Mouse (Mus musculus): Measurements from ENCODE around the gene Rgs6. TPM values are rescaled to one million over a fixed set of nuclear protein-coding genes. Genes with fewer than 3 reads are reported as not detected.

Gene Rgs6
- polyA plus RNA-seq, 1 experiment = 8.0 TPM

DNA sequence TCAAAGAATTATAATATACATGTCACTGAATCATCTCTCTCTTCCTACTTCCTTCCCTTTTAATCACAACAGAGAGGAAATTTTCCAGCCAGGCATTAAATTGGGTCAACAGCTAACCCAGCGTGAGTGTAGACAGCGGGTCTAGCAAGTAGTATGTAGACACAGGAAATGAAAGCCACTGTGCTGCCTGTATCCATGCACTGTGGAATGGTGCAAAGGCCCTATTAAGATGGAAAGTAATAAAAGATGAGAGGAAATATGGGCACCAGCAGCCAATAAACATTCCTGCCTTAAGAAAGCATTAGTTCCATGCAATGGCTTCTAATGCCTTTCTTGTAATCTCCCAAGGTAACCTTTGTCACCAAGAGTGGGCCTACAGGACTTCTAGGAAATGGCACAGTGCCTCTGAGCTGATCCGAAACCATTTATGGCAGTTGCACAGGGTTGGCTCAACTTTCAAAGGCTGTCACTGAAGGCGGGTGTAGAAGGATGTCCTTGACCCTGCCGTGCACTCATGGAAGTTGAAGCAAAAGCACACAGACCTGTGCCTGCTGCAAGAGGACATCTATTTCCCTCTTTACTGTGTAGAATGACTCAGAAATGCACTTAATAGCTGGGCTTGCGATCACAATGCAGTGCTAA is 347.1 kb downstream of the Rgs6 start:
- DNase-seq (ENCODE audit: low read depth) = no peak
- TF ChIP-seq CTCF (IDR thresholded peaks at IDR 0.05; ENCODE audit: borderline replicate concordance, extremely low read depth, insufficient read depth, insufficient read length) (no peak), POLR2A (IDR thresholded peaks at IDR 0.05; ENCODE audit: borderline replicate concordance, extremely low read depth, insufficient read depth, insufficient read length, poor library complexity, severe bottlenecking) (no peak)

DNA sequence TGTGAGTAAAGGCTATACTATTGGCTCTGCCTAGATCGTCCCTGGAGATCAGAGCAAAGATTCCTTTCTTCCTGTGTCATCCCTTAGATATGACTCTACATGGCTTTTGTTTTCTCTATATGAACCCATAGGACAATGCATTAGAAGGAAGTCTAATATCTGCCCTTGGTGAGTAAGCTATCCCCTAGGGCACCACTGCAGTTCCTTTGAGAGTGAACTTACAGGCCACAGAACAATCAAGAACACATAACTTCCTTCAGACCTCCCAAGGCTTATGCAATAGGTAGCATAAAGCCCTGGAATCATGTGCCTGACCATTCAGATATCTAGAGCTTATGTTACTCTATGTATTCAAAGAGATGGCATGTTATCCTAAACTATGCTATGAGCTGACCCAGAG is 347.7 kb downstream of the Rgs6 start:
- DNase-seq (ENCODE audit: low read depth) = no peak

DNA sequence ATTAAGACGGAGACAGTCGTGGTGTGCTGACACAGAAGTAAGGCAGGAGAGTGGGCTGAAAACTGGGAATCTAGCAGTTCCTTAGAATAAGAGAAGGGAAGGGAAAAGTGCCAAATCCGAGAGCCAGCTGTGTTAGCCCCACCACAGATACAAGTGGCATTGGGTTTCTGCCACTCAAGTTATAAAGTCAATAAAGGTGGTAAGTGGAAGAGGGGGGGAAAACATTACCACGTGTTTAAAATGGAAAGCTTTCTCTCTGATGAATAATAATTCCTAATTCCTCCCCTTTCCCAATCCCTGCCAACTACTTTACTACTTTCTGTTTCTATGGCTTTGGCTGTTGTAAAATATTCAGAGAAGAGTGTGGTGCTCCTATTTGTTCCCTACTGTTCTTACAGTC is 352.4 kb downstream of the Rgs6 start:
- TF ChIP-seq POLR2A (IDR thresholded peaks at IDR 0.05; ENCODE audit: borderline replicate concordance, extremely low read depth, insufficient read depth, insufficient read length, poor library complexity, severe bottlenecking) (no peak), CTCF (IDR thresholded peaks at IDR 0.05; ENCODE audit: borderline replicate concordance, extremely low read depth, insufficient read depth, insufficient read length) (no peak)
- no peak for DNase-seq (ENCODE audit: low read depth)

More for the DNA sequence above, 347.7 kb downstream of the Rgs6 start:
- TF ChIP-seq POLR2A (IDR thresholded peaks at IDR 0.05; ENCODE audit: borderline replicate concordance, extremely low read depth, insufficient read depth, insufficient read length, poor library complexity, severe bottlenecking) (no peak), CTCF (IDR thresholded peaks at IDR 0.05; ENCODE audit: borderline replicate concordance, extremely low read depth, insufficient read depth, insufficient read length) (no peak)

DNA sequence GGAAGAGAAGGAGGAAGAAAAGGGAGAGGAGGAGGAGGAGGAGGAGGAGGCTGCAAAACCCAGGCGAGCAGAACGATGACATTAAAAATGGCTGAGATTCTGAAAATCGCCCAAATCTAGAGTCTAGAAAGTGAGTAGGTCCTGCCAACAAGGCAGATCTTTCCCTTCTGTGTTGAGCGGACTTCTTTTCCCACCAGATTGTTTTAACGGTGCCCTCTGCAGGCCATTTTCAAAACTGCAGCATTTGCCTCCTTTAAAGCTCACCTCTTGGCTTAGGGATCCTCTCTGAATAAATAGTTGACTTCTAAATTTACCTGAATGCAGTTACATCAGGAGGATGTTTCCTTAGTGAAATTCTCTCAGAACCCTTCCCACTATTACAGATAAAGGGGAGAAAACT is 358.4 kb downstream of the Rgs6 start:
- TF ChIP-seq POLR2A (IDR thresholded peaks at IDR 0.05; ENCODE audit: borderline replicate concordance, extremely low read depth, insufficient read depth, insufficient read length, poor library complexity, severe bottlenecking) (no peak), CTCF (IDR thresholded peaks at IDR 0.05; ENCODE audit: borderline replicate concordance, extremely low read depth, insufficient read depth, insufficient read length) (peak; percentile 81; the same call in 1 of the 2 replicates)
- peak; percentile 90 for DNase-seq (ENCODE audit: low read depth)

DNA sequence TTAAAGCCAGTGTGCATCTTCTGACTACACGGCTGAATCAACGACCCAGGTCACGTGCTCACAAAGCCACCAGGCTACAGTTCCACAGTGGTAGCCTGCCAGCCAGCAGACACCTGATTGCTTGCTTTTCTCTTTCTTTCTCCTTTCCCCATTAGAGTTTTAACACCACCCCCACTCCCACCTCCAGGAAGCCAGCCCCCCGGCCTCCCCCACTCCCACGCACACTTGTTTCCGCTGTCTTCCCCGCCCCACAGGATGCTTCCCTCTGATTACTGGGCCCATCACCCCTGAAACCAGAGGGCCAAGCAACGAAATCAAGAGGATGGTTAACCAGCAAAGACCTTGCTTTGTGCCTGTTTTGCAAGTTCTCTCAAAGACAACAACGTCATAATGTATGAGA is 373.0 kb downstream of the Rgs6 start:
- no peak for DNase-seq (ENCODE audit: low read depth)
- no peak for TF ChIP-seq CTCF (IDR thresholded peaks at IDR 0.05; ENCODE audit: borderline replicate concordance, extremely low read depth, insufficient read depth, insufficient read length)
- no peak for TF ChIP-seq POLR2A (IDR thresholded peaks at IDR 0.05; ENCODE audit: borderline replicate concordance, extremely low read depth, insufficient read depth, insufficient read length, poor library complexity, severe bottlenecking)

DNA sequence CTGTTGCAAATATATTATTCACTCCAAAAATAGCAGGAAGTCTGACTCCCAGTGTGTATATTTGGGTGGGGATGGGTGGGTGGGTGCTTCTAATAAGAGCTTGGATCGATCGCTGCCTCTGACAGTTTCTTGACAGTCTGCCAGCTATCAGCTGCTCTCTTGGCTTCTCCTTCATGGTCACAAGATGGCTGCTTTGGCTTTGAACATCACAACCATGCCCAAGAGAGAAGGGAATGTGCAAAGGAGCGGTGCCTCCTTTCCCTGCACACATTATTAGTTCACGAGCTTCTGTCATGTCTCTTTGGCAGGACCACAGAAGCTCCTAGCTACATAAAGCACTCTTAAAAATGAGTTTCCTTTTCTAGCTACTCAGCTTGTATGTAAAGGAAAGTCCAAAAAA is 373.8 kb downstream of the Rgs6 start:
- peak; percentile 88 for DNase-seq (ENCODE audit: low read depth)
- TF ChIP-seq CTCF (IDR thresholded peaks at IDR 0.05; ENCODE audit: borderline replicate concordance, extremely low read depth, insufficient read depth, insufficient read length) (no peak), POLR2A (IDR thresholded peaks at IDR 0.05; ENCODE audit: borderline replicate concordance, extremely low read depth, insufficient read depth, insufficient read length, poor library complexity, severe bottlenecking) (no peak)

DNA sequence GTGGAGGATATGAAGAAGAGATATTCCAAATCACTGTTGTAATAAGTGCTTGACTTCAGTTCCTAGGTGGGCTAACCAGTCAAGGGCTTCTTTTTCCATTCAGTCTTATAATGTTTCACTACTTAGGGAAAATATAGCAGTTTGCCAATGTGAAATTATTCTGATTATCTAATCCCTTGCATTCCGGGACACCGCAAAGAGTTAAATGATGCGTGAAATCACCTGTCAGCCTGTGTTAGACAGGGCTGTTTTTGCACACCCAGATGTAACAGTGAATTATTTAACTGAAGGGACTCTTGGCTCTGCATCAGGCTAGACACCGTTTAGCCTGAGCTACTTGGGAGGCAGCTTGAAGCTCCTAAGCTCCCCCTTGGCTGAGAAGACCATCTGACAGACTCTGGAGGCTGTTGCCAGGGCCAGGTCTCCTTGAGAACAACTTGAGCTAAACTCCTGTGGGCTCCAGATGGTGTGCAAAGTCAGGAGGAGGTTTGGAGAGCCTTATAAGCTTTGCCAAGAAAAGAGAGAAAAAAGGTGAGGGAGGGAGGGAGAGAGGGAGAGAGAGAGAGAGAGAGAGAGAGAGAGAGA is 382.5 kb downstream of the Rgs6 start:
- no peak for TF ChIP-seq CTCF (IDR thresholded peaks at IDR 0.05; ENCODE audit: borderline replicate concordance, extremely low read depth, insufficient read depth, insufficient read length)
- TF ChIP-seq POLR2A (IDR thresholded peaks at IDR 0.05; ENCODE audit: borderline replicate concordance, extremely low read depth, insufficient read depth, insufficient read length, poor library complexity, severe bottlenecking) = no peak
- DNase-seq (ENCODE audit: low read depth) = peak; percentile 81

DNA sequence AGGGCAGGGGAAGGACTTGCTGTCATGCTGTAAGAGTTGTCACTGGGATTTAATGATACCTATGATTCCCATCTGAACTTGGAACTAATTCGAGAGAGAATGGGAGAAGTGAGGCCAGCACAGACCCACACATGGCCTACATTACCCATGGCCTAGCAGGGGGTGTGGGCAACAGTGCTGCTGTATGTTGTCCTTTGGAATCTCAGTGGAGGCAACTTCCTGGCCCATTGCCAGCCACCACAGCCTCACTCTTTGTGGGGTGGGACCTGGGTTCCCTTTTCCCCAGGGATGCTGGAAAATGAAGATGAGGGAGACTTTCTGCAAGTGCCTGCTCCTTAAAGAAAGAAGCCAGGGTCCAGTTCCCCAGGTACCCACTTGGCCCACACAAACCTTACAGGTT is 383.1 kb downstream of the Rgs6 start:
- DNase-seq (ENCODE audit: low read depth) = no peak
- no peak for TF ChIP-seq CTCF (IDR thresholded peaks at IDR 0.05; ENCODE audit: borderline replicate concordance, extremely low read depth, insufficient read depth, insufficient read length)
- no peak for TF ChIP-seq POLR2A (IDR thresholded peaks at IDR 0.05; ENCODE audit: borderline replicate concordance, extremely low read depth, insufficient read depth, insufficient read length, poor library complexity, severe bottlenecking)

DNA sequence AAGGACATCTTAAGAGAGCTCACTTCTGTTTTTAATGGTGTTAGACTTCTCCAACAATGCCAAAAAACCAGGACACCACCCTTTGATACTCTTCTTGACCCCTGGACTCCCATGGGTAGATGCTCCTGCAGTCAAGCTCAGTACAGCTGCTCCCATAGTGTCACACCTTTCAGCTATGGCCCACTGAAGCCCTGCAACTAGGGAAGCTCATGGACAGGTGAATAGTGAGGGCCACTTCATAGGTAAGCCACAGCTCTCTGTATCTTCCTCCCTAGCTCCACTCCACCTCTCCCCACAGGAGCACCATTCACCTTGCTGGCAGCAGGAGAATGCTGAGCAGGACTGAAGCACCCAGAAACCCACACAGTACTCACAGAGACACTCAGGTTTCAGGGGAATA is 384.6 kb downstream of the Rgs6 start:
- no peak for DNase-seq (ENCODE audit: low read depth)
- no peak for TF ChIP-seq CTCF (IDR thresholded peaks at IDR 0.05; ENCODE audit: borderline replicate concordance, extremely low read depth, insufficient read depth, insufficient read length)
- TF ChIP-seq POLR2A (IDR thresholded peaks at IDR 0.05; ENCODE audit: borderline replicate concordance, extremely low read depth, insufficient read depth, insufficient read length, poor library complexity, severe bottlenecking) = no peak

DNA sequence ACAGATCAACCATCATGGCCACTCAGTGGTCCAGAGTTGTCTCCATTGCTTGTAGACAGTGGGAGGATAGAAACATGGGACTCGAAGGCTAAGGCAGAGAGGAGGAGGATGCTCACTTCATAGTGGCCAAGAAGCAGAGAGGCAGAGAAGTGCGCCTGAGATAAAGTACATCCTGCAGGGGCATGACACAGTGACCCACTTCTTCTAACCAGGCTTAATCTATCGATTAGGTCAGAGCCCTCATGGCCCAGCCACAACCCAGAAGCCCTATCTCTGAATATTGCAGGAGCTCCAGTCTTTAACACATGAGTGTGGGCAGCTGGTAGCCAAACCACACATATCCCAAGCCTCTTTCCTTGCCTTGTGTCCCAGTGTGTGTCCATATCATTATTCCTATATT is 385.7 kb downstream of the Rgs6 start:
- TF ChIP-seq CTCF (IDR thresholded peaks at IDR 0.05; ENCODE audit: borderline replicate concordance, extremely low read depth, insufficient read depth, insufficient read length) = no peak
- TF ChIP-seq POLR2A (IDR thresholded peaks at IDR 0.05; ENCODE audit: borderline replicate concordance, extremely low read depth, insufficient read depth, insufficient read length, poor library complexity, severe bottlenecking) = no peak
- no peak for DNase-seq (ENCODE audit: low read depth)

DNA sequence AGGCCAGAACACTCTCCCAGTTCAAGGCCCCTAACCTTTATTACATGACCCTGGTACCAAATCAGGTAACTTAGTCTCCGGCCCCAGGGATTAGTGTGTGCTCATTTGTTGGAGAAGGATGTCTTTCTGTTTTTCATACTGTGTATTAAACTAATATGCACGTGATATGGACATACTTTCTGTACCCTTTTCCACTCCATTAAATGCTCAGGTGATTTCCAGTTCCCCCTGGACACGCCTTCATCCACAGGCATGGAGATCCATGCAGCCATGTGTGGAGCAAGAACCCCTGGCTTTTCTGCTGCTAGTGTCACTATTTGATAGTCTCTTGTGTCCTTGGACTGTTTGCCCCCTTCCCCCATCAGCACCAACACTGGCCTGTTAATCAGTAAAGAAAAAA is 390.2 kb downstream of the Rgs6 start:
- TF ChIP-seq CTCF (IDR thresholded peaks at IDR 0.05; ENCODE audit: borderline replicate concordance, extremely low read depth, insufficient read depth, insufficient read length) (no peak), POLR2A (IDR thresholded peaks at IDR 0.05; ENCODE audit: borderline replicate concordance, extremely low read depth, insufficient read depth, insufficient read length, poor library complexity, severe bottlenecking) (no peak)
- no peak for DNase-seq (ENCODE audit: low read depth)

DNA sequence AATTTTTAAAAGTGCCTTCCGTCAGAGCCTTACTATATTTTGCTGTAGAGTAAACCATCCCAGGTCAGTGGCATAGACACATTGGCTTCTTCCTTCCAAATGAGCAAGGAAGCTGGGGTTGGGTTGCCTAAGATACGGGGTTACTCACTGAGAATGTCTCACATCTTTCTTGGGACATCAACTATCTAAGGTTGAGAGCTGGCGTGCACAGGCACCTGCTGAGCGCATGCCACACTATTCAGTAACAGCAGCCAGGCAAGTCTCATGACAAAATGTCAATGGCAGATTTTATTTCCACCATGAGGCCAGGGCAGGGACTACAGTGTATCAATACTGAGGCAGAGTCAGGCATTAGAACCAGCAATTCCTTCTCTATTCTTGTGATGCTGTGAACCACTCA is 394.6 kb downstream of the Rgs6 start:
- no peak for DNase-seq (ENCODE audit: low read depth)
- TF ChIP-seq POLR2A (IDR thresholded peaks at IDR 0.05; ENCODE audit: borderline replicate concordance, extremely low read depth, insufficient read depth, insufficient read length, poor library complexity, severe bottlenecking) (no peak), CTCF (IDR thresholded peaks at IDR 0.05; ENCODE audit: borderline replicate concordance, extremely low read depth, insufficient read depth, insufficient read length) (no peak)

All from brain, embryonic 14.5 days (tissue).